19 mouse cellular contexts compared by ENCODE assay signal in genomic region chr4:126748381-126748780, GRCm38 (mm10). TPM values are rescaled to one million over a fixed set of nuclear protein-coding genes. Genes with fewer than 3 reads are reported as not detected.
A peak's percentile ranks its signal among the peaks of the same experiment; 100 is the strongest.
DNase-seq lines count a peak whose midpoint lies in the region; ATAC-seq and TF ChIP-seq lines count a peak whose summit lies in the region.
"Had no signal": no experiment of that assay in that cellular context is flagged by ENCODE, and none has a peak within 500 bp of the region (broad histone marks: within the 10 kb centered on the region; RNA-seq: fewer than 3 reads in every experiment).

No protein-coding gene starts in this region.

- WGBS in hindbrain, embryonic 13.5 days: 96% methylated on average over 8 of the region's 8 CpGs
- 84% methylated on average over 8 of the region's 8 CpGs for WGBS in hindbrain, postnatal 0 days
- WGBS in neural tube, embryonic 12.5 days: 95% methylated on average over 8 of the region's 8 CpGs
- 94% methylated on average over 8 of the region's 8 CpGs for WGBS in embryonic facial prominence, embryonic 10.5 days

- no peak overlapping the region for H3K27ac ChIP-seq in hindbrain, embryonic 13.5 days
- no peak overlapping the region for H3K27ac ChIP-seq in hindbrain, postnatal 0 days
- no peak overlapping the region for H3K27ac ChIP-seq in neural tube, embryonic 12.5 days
- no peak overlapping the region for H3K27ac ChIP-seq in embryonic facial prominence, embryonic 10.5 days (replicated peaks)
- H3K27ac ChIP-seq: kidney, postnatal 0 days; liver, embryonic 15.5 days had no signal

- ATAC-seq in hindbrain, embryonic 13.5 days (ENCODE audit: low FRiP score): no peak
- no peak for ATAC-seq in hindbrain, postnatal 0 days
- no peak for ATAC-seq in neural tube, embryonic 12.5 days (ENCODE audit: low FRiP score, low read depth)
- ATAC-seq: activated CD4-positive, CD25-positive, alpha-beta regulatory T cell, adult 4 months had no signal

- TF ChIP-seq CTCF in hindbrain, postnatal 0 days (IDR thresholded peaks at IDR 0.05; ENCODE audit: low read depth): no peak

- H3K27me3 ChIP-seq in hindbrain, embryonic 13.5 days: peaks cover 17% of the 10 kb centered on the region
- H3K27me3 ChIP-seq in hindbrain, postnatal 0 days (ENCODE audit: insufficient read depth, low read length): no peaks in the 10 kb centered on the region
- peaks cover 6% of the 10 kb centered on the region; the same call in 1 of the 2 replicates for H3K27me3 ChIP-seq in neural tube, embryonic 12.5 days (replicated peaks)
- peaks cover 16% of the 10 kb centered on the region; the same call in 1 of the 2 replicates for H3K27me3 ChIP-seq in embryonic facial prominence, embryonic 10.5 days (replicated peaks; ENCODE audit: low read depth, poor library complexity, severe bottlenecking)
- H3K27me3 ChIP-seq: liver, embryonic 15.5 days had no signal

- DNase-seq in hindbrain, postnatal 0 days (ENCODE audit: low spot score): no peak
- no peak for DNase-seq in neural tube, embryonic 10.5 days (ENCODE audit: extremely low spot score, low spot score)
- peak; percentile 6 for DNase-seq in embryonic facial prominence, embryonic 10.5 days (ENCODE audit: low spot score)
- no peak for DNase-seq in spleen, postnatal 14 days (ENCODE audit: low spot score in 2 of 2)
- DNase-seq in embryo, embryonic 10 days (ENCODE audit: low spot score): no peak
- DNase-seq: heart, postnatal 14 days; lung, postnatal 14 days; right cerebral cortex, postnatal 14 days; thymus, postnatal 14 days had no signal

- peaks cover 65% of the 10 kb centered on the region for H3K4me1 ChIP-seq in hindbrain, embryonic 13.5 days (replicated peaks)
- peaks cover 32% of the 10 kb centered on the region for H3K4me1 ChIP-seq in hindbrain, postnatal 0 days (ENCODE audit: insufficient read depth, low read length)
- H3K4me1 ChIP-seq in neural tube, embryonic 12.5 days: peaks cover 34% of the 10 kb centered on the region
- H3K4me1 ChIP-seq in embryonic facial prominence, embryonic 10.5 days: peaks cover 49% of the 10 kb centered on the region

- H3K4me2 ChIP-seq in hindbrain, embryonic 13.5 days: no peak overlapping the region
- no peak overlapping the region for H3K4me2 ChIP-seq in hindbrain, postnatal 0 days (ENCODE audit: low read depth, low read length)
- no peak overlapping the region for H3K4me2 ChIP-seq in neural tube, embryonic 12.5 days (replicated peaks)
- H3K4me2 ChIP-seq: liver, embryonic 15.5 days had no signal

- H3K4me3 ChIP-seq in hindbrain, embryonic 13.5 days: no peak overlapping the region
- no peak overlapping the region for H3K4me3 ChIP-seq in hindbrain, postnatal 0 days (ENCODE audit: low read length)
- H3K4me3 ChIP-seq in neural tube, embryonic 12.5 days: no peak overlapping the region
- H3K4me3 ChIP-seq in embryonic facial prominence, embryonic 10.5 days: no peak overlapping the region
- H3K4me3 ChIP-seq: liver, embryonic 15.5 days had no signal

- peaks cover 69% of the 10 kb centered on the region for H3K36me3 ChIP-seq in hindbrain, embryonic 13.5 days
- peaks cover 26% of the 10 kb centered on the region for H3K36me3 ChIP-seq in hindbrain, postnatal 0 days (ENCODE audit: insufficient read depth, low read length)
- H3K36me3 ChIP-seq in neural tube, embryonic 12.5 days: peaks cover 63% of the 10 kb centered on the region
- H3K36me3 ChIP-seq in embryonic facial prominence, embryonic 10.5 days (replicated peaks): peaks cover 79% of the 10 kb centered on the region

- H3K9ac ChIP-seq in hindbrain, embryonic 13.5 days: peak overlapping the region; percentile 60; the same call in 1 of the 2 replicates
- no peak overlapping the region for H3K9ac ChIP-seq in hindbrain, postnatal 0 days (replicated peaks; ENCODE audit: low read length)
- H3K9ac ChIP-seq in neural tube, embryonic 12.5 days: 0 out of 2 replicates have a peak overlapping the region, but pooled peaks have one; percentile 6
- H3K9ac ChIP-seq: liver, embryonic 15.5 days had no signal

- no peaks in the 10 kb centered on the region for H3K9me3 ChIP-seq in hindbrain, embryonic 13.5 days
- no peaks in the 10 kb centered on the region for H3K9me3 ChIP-seq in hindbrain, postnatal 0 days (ENCODE audit: low read length)
- no peaks in the 10 kb centered on the region for H3K9me3 ChIP-seq in neural tube, embryonic 12.5 days
- no peaks in the 10 kb centered on the region for H3K9me3 ChIP-seq in embryonic facial prominence, embryonic 10.5 days
- H3K9me3 ChIP-seq: liver, embryonic 15.5 days had no signal

RNA-seq across cellular contexts. Expression of gene Ncdn, which starts 4.9 kb away (rescaled TPM):
- polyA plus RNA-seq in hindbrain, embryonic 13.5 days (2015; fragmentation: Nextera tagmentation; extraction: Ambion mirVana): 83.8 and 90.2 TPM in 2 replicates
- total RNA-seq in hindbrain, postnatal 0 days (2014; rRNA removed): 380 and 389 TPM in 2 replicates
- polyA plus RNA-seq in hindbrain, postnatal 0 days (2015; fragmentation: Nextera tagmentation; extraction: Ambion mirVana): 149 and 158 TPM in 2 replicates
- polyA plus RNA-seq in neural tube, embryonic 12.5 days (2016; fragmentation: Nextera tagmentation; extraction: Ambion mirVana): 60.5 and 64.8 TPM in 2 replicates
- polyA plus RNA-seq in embryonic facial prominence, embryonic 10.5 days (2016; fragmentation: Nextera tagmentation; extraction: Ambion mirVana): 37.5 and 40.9 TPM in 2 replicates

RNA-seq across cellular contexts. Expression of gene AU040320, which starts 5.0 kb away (rescaled TPM):
- 40.0 and 40.3 TPM in 2 replicates for polyA plus RNA-seq in hindbrain, embryonic 13.5 days (2015; fragmentation: Nextera tagmentation; extraction: Ambion mirVana)
- 43.9 and 45.4 TPM in 2 replicates for total RNA-seq in hindbrain, postnatal 0 days (2014; rRNA removed)
- polyA plus RNA-seq in hindbrain, postnatal 0 days (2015; fragmentation: Nextera tagmentation; extraction: Ambion mirVana): 30.5 and 33.6 TPM in 2 replicates
- polyA plus RNA-seq in neural tube, embryonic 12.5 days (2016; fragmentation: Nextera tagmentation; extraction: Ambion mirVana): 37.0 and 39.6 TPM in 2 replicates
- 19.3 and 21.4 TPM in 2 replicates for polyA plus RNA-seq in embryonic facial prominence, embryonic 10.5 days (2016; fragmentation: Nextera tagmentation; extraction: Ambion mirVana)

RNA-seq across cellular contexts. Expression of gene Tfap2e, which starts 12.3 kb away (rescaled TPM):
- 0.38 and 0.54 TPM in 2 replicates for polyA plus RNA-seq in hindbrain, embryonic 13.5 days (2015; fragmentation: Nextera tagmentation; extraction: Ambion mirVana)
- total RNA-seq in hindbrain, postnatal 0 days (2014; rRNA removed): not detected in 2 replicates
- polyA plus RNA-seq in hindbrain, postnatal 0 days (2015; fragmentation: Nextera tagmentation; extraction: Ambion mirVana): 0.15 and 0.16 TPM in 2 replicates
- 0.33 and 0.38 TPM in 2 replicates for polyA plus RNA-seq in neural tube, embryonic 12.5 days (2016; fragmentation: Nextera tagmentation; extraction: Ambion mirVana)
- 0.16 TPM in 1 of 2 replicates, not detected in the other for polyA plus RNA-seq in embryonic facial prominence, embryonic 10.5 days (2016; fragmentation: Nextera tagmentation; extraction: Ambion mirVana)
- total RNA-seq: adrenal gland, postnatal 4 days; heart, postnatal 14 days; layer of hippocampus, postnatal 10 days; left cerebral cortex, postnatal 25 days; monocyte, adult 5-6 weeks had no signal
- polyA plus RNA-seq: activated CD4-positive, CD25-positive, alpha-beta regulatory T cell, adult 4 months; gonadal fat pad, adult 2 months; kidney, postnatal 0 days; liver, embryonic 15.5 days had no signal
